Mouse (Mus musculus): ENCODE data around the gene Spaca4.

Gene Spaca4

GRCm38 (mm10) chr7:45725713-45726112 lies at the start of gene Spaca4:
Spaca4 (minus strand) TSS chr7:45725813.
- DNase-seq (ENCODE audit: low spot score in 2 of 2), result no peak

GRCm38 (mm10) chr7:45775237-45775636 lies 49.6 kb upstream of the Spaca4 start:
- no peak for DNase-seq (ENCODE audit: low spot score in 2 of 2)

GRCm38 (mm10) chr7:45771101-45771500 lies 45.5 kb upstream of the Spaca4 start:
- DNase-seq (ENCODE audit: low spot score in 2 of 2), result no peak

DNA sequence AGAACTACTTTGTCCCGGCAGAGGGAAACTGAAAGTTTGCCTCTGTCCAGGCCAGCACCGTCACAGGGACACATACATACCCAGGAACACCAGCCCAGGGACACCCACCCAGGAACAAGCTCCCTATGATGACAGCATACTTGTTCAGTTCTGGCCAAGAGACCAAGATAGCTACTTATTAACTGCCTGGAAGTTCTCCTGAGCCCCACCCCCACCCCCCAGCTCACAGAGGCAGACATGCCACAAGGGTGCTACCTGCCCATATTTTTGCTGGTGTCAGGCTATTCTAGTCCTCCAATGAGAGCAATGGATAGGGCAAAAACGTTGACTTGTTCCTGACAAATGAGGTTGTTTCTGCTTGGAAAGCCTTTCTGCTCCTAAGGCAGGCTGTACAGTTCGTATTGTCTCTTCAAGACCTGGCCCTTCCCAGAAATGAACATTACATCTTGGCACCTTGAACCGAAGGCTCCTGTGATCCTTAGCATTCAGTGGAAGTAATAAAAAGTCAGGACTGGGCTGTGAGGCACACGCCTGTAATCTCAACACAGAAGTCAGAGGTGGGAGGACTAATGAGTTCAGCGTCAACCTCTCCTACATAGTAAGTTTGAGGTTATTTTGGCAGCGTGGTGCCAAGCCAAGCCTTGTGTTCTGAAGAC lies 44.9 kb upstream of the Spaca4 start:
- no peak for DNase-seq (ENCODE audit: low spot score in 2 of 2)

GRCm38 (mm10) chr7:45767500-45767899 lies 41.9 kb upstream of the Spaca4 start:
- no peak for DNase-seq (ENCODE audit: low spot score in 2 of 2)

GRCm38 (mm10) chr7:45766764-45767163 lies 41.2 kb upstream of the Spaca4 start:
- DNase-seq (ENCODE audit: low spot score in 2 of 2), result no peak

- no peak for DNase-seq (ENCODE audit: low spot score in 2 of 2)
Observed at GRCm38 (mm10) chr7:45765995-45766394, 40.4 kb upstream of the Spaca4 start.

- DNase-seq (ENCODE audit: low spot score in 2 of 2), result no peak
Observed at GRCm38 (mm10) chr7:45760151-45760550, 34.5 kb upstream of the Spaca4 start.

GRCm38 (mm10) chr7:45759400-45759799 lies 33.8 kb upstream of the Spaca4 start:
- DNase-seq (ENCODE audit: low spot score in 2 of 2), result no peak

- DNase-seq (ENCODE audit: low spot score in 2 of 2), result no peak
Observed at GRCm38 (mm10) chr7:45755703-45756102, 30.1 kb upstream of the Spaca4 start.

DNA sequence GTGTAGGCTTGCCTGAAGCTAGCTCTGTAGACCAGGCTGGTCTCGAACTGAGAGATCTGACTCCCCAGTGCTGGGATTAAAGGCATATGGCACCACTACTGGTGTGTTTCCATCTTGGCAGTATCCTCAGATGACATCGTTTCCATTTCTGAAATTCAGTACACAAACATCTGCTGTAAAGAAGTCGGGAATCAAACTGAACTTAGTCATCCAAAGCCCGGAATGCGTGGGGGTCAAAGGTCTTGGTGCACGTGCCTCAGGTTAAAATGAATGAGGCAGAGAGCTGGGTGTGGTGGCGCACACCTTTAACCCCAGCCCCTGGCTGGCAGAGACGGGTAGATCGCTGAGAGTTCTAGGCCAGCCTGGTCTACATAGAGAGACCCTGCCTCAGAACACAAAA lies 24.5 kb upstream of the Spaca4 start:
- no peak for DNase-seq (ENCODE audit: low spot score in 2 of 2)

- no peak for DNase-seq (ENCODE audit: low spot score in 2 of 2)
Observed at GRCm38 (mm10) chr7:45749401-45749800, 23.8 kb upstream of the Spaca4 start.

GRCm38 (mm10) chr7:45748110-45748509 lies 22.5 kb upstream of the Spaca4 start:
- DNase-seq (ENCODE audit: low spot score in 2 of 2), result no peak

GRCm38 (mm10) chr7:45747450-45747849 lies 21.8 kb upstream of the Spaca4 start:
- no peak for DNase-seq (ENCODE audit: low spot score in 2 of 2)

GRCm38 (mm10) chr7:45746518-45746917 lies 20.9 kb upstream of the Spaca4 start:
- no peak for DNase-seq (ENCODE audit: low spot score in 2 of 2)

DNA sequence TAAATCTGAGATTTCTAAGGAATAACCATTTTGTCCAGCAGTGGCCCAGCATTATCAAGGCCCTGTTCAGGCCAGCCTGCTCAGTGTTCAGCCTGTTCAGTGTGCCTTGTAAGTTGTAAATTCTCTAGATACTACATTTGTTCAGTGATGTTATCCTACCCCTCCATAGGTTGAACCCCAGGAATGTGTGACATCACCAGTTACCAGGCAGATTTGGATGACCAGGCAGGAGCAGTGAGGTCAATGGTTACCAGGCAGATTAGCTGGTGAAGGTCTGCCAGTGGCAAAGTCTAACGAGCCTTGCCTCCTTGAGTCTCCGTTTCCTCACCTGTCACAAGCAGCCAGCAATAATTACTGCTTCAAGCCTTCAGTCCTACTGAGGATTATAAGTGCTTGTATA lies 18.8 kb upstream of the Spaca4 start:
- peak; percentile 37 to 69 for DNase-seq (ENCODE audit: low spot score in 2 of 2)

GRCm38 (mm10) chr7:45742338-45742737 lies 16.7 kb upstream of the Spaca4 start:
- DNase-seq (ENCODE audit: low spot score in 2 of 2), result peak; percentile 50 to 65

- DNase-seq (ENCODE audit: low spot score in 2 of 2), result no peak
Observed at GRCm38 (mm10) chr7:45741777-45742176, 16.2 kb upstream of the Spaca4 start.

- DNase-seq (ENCODE audit: low spot score in 2 of 2), result no peak
Observed at GRCm38 (mm10) chr7:45741308-45741707, 15.7 kb upstream of the Spaca4 start.

- DNase-seq (ENCODE audit: low spot score in 2 of 2), result no peak
Observed at GRCm38 (mm10) chr7:45739820-45740219, 14.2 kb upstream of the Spaca4 start.

- DNase-seq (ENCODE audit: low spot score in 2 of 2), result peak; percentile 60 to 80
Observed at GRCm38 (mm10) chr7:45739162-45739763, 13.7 kb upstream of the Spaca4 start.

- DNase-seq (ENCODE audit: low spot score in 2 of 2), result no peak
Observed at GRCm38 (mm10) chr7:45733477-45733876, 7.9 kb upstream of the Spaca4 start.

- no peak for DNase-seq (ENCODE audit: low spot score in 2 of 2)
Observed at GRCm38 (mm10) chr7:45730727-45731431, 5.3 kb upstream of the Spaca4 start.

All from frontal cortex, postnatal 25 days (tissue).